In the genomic region with DNA sequence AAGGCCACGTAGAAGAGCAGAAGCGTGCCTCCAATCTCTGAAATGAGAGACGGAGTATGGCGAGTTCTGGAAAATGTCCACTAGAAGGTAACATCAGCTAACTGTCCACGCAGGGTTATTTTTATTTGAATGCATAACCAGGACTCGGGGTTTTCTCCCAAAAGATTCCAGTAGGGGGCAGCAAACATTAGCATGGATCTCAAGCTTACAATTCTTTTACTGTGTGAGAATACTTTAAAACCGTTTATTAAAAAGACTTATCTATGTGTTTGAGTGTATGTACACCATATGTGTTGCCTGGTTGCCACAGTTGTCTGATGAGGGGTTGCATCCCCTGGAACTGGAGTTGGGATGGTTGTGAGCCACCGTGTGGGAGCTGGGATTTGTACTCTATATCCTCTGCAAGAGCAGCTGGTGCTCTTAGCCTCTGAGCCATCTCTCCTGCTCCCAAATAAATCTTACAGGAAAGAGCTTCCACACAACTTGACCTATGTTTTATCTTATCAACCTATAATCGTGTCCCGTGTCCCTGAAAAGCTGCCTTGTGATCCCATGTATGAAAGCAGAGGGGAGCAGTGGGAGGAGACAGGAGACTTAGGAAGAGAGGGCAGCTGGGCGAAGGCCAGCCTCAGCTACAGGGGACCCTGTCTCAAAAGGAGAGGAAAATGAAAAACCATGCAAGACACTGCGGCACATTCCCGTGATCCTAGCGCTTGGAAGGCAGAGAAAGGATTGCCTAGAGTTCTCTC, we compare ENCODE assay signal across 8 mouse cellular contexts. TPM values are rescaled to one million over a fixed set of nuclear protein-coding genes. Genes with fewer than 3 reads are reported as not detected.
DNase-seq lines count a peak whose midpoint lies in the region; ATAC-seq and TF ChIP-seq lines count a peak whose summit lies in the region.

No protein-coding gene starts in this region.

- H3K4me1 ChIP-seq in liver, postnatal 0 days (ENCODE audit: insufficient read depth) = peaks cover 10% of the 10 kb centered on the region

- peak overlapping the region; percentile 65 for H3K4me2 ChIP-seq in liver, postnatal 0 days (ENCODE audit: low read depth, low read length)

- H3K27me3 ChIP-seq in liver, postnatal 0 days (ENCODE audit: insufficient read depth, low read length) = no peaks in the 10 kb centered on the region

- no peaks in the 10 kb centered on the region for H3K36me3 ChIP-seq in liver, postnatal 0 days (replicated peaks; ENCODE audit: insufficient read depth, low read length)

- peak overlapping the region; percentile 24; the same call in 1 of the 2 replicates for H3K4me3 ChIP-seq in liver, postnatal 0 days (ENCODE audit: low read depth, low read length)

- H3K9me3 ChIP-seq in liver, postnatal 0 days (ENCODE audit: low read length) = peaks cover 3% of the 10 kb centered on the region; the same call in 1 of the 2 replicates

- TF ChIP-seq CTCF in liver, postnatal 0 days (IDR thresholded peaks at IDR 0.05; ENCODE audit: low read depth) = peak; percentile 72

- no peak overlapping the region for H3K9ac ChIP-seq in liver, postnatal 0 days (replicated peaks)

- TF ChIP-seq EP300 in liver, postnatal 0 days (IDR thresholded peaks at IDR 0.05; ENCODE audit: low read depth) = no peak

- 39% methylated on average over 14 of the region's 14 CpGs for WGBS in liver, postnatal 0 days (ENCODE audit: insufficient replicate concordance)

- no peak overlapping the region for H3K27ac ChIP-seq in liver, postnatal 0 days (ENCODE audit: low read depth)

- no peak; the same call in 1 of the 2 replicates for ATAC-seq in liver, postnatal 0 days
- ATAC-seq in neutrophil, adult 5-6 weeks (ENCODE audit: extremely low read depth, insufficient number of reproducible peaks, low FRiP score, poor library complexity, severe bottlenecking) = peak; percentile 52; the same call in 1 of the 2 replicates

- intact Hi-C loops in gastrocnemius, postnatal 14 days (cut with DNase I; ENCODE audit: low total_unique reads) = no loop called here

- DNase-seq in right cerebral cortex, postnatal 14 days = peak; percentile 53
- DNase-seq in right cerebral cortex, postnatal 25 days = no peak
- peak; percentile 65 for DNase-seq in c-Kit-positive CD71-negative TER-119-negative erythroid progenitor cells, embryonic 14.5 days (ENCODE audit: low read depth)
- DNase-seq in gastrocnemius, postnatal 14 days = peak; percentile 45
- DNase-seq in kidney, adult 11 months = peak; percentile 40
- peak; percentile 62 for DNase-seq in liver, postnatal 0 days
- DNase-seq in ovary, adult 18-20 months (ENCODE audit: low spot score) = no peak

RNA-seq across cellular contexts. Expression of a gene that starts 29.0 kb away (rescaled TPM):
- total RNA-seq in gastrocnemius, postnatal 14 days (2021) = 10 to 100 TPM; 14.3 to 21.0 TPM
- 149 and 152 TPM in 2 replicates for polyA plus RNA-seq in liver, postnatal 0 days (2015; fragmentation: Nextera tagmentation; extraction: Ambion mirVana)
- 42.7 and 43.3 TPM in 2 replicates for total RNA-seq in neutrophil, adult 5-6 weeks (2017)

RNA-seq across cellular contexts. Expression of a gene that starts 47.2 kb away (rescaled TPM):
- 100 to 1,000 TPM in 1 of 2 experiments, 10 to 100 TPM in 1; 58.7 to 109 TPM for total RNA-seq in gastrocnemius, postnatal 14 days (2021)
- 28.1 and 28.7 TPM in 2 replicates for polyA plus RNA-seq in liver, postnatal 0 days (2015; fragmentation: Nextera tagmentation; extraction: Ambion mirVana)
- total RNA-seq in neutrophil, adult 5-6 weeks (2017) = 92.1 and 114 TPM in 2 replicates

RNA-seq across cellular contexts. Expression of a gene that starts 47.4 kb away (rescaled TPM):
- not detected for total RNA-seq in gastrocnemius, postnatal 14 days (2021)
- polyA plus RNA-seq in liver, postnatal 0 days (2015; fragmentation: Nextera tagmentation; extraction: Ambion mirVana) = not detected in 2 replicates
- total RNA-seq in neutrophil, adult 5-6 weeks (2017) = 27.1 and 50.0 TPM in 2 replicates

RNA-seq across cellular contexts. Expression of a gene that starts 54.3 kb away (rescaled TPM):
- 1 to 10 TPM; 1.2 to 1.4 TPM for total RNA-seq in gastrocnemius, postnatal 14 days (2021)
- polyA plus RNA-seq in liver, postnatal 0 days (2015; fragmentation: Nextera tagmentation; extraction: Ambion mirVana) = 0.53 and 0.85 TPM in 2 replicates
- not detected in 2 replicates for total RNA-seq in neutrophil, adult 5-6 weeks (2017)

Comparison
In these comparisons a context has a peak if more than half of its experiments do, and no peak if none do; other contexts are left out.
1. DNase-seq: peak in right cerebral cortex, postnatal 14 days (single experiment), c-Kit-positive CD71-negative TER-119-negative erythroid progenitor cells, embryonic 14.5 days (single experiment), gastrocnemius, postnatal 14 days (single experiment), kidney, adult 11 months (single experiment) and liver, postnatal 0 days (single experiment); none in right cerebral cortex, postnatal 25 days (single experiment) and ovary, adult 18-20 months (single experiment).
2. RNA of a gene that starts 47.4 kb away (total RNA-seq): 27.1 to 50.0 TPM in neutrophil, adult 5-6 weeks; not detected in gastrocnemius, postnatal 14 days; every median in the first group is over 10 times any median in the second.